Mouse (Mus musculus): ENCODE measurements around the gene Cutal. TPM values are rescaled to one million over a fixed set of nuclear protein-coding genes. Genes with fewer than 3 reads are reported as not detected.

The Cutal gene
- polyA plus RNA-seq, 1 experiment from 2014 or later: 10.1 TPM

GRCm38 (mm10) chr2:34937460-34937859 lies 63.3 kb downstream of the Cutal start:
- H3K27ac ChIP-seq: no peak overlapping the region
- H3K36me3 ChIP-seq: no peaks in the 10 kb centered on the region
- H3K4me1 ChIP-seq: peaks cover 23% of the 10 kb centered on the region
- no peak for ATAC-seq (replicated peaks; ENCODE audit: low FRiP score)
- H3K9ac ChIP-seq: no peak overlapping the region
- no peaks in the 10 kb centered on the region for H3K9me3 ChIP-seq (replicated peaks)
- WGBS: 11% methylated on average over 5 of the region's 5 CpGs
- no peak overlapping the region for H3K4me3 ChIP-seq (replicated peaks)
- no peak overlapping the region for H3K4me2 ChIP-seq
- H3K27me3 ChIP-seq: no peaks in the 10 kb centered on the region

GRCm38 (mm10) chr2:34938269-34939208 lies 64.3 kb downstream of the Cutal start:
- Histone ChIP-seq H3K27ac (no peak overlapping the region), H3K9ac (no peak overlapping the region), H3K4me1 (peaks cover 24% of the 10 kb centered on the region), H3K9me3 (replicated peaks) (no peaks in the 10 kb centered on the region), H3K36me3 (no peaks in the 10 kb centered on the region), H3K4me3 (replicated peaks) (no peak overlapping the region), H3K4me2 (no peak overlapping the region), H3K27me3 (no peaks in the 10 kb centered on the region)
- WGBS: 69% methylated on average over 8 of the region's 8 CpGs
- ATAC-seq (replicated peaks; ENCODE audit: low FRiP score): no peak

- H3K4me2 ChIP-seq: no peak overlapping the region
- WGBS: 80% methylated on average over 5 of the region's 5 CpGs
- H3K4me1 ChIP-seq: peaks cover 36% of the 10 kb centered on the region
- no peak overlapping the region for H3K9ac ChIP-seq
- H3K9me3 ChIP-seq (replicated peaks): no peaks in the 10 kb centered on the region
- H3K27me3 ChIP-seq: no peaks in the 10 kb centered on the region
- no peaks in the 10 kb centered on the region for H3K36me3 ChIP-seq
- no peak overlapping the region for H3K4me3 ChIP-seq (replicated peaks)
- ATAC-seq (replicated peaks; ENCODE audit: low FRiP score): no peak
- no peak overlapping the region for H3K27ac ChIP-seq
These were observed 66.0 kb downstream of the Cutal start for GRCm38 (mm10) chr2:34940246-34940645.

GRCm38 (mm10) chr2:34941061-34941675 lies 67.0 kb downstream of the Cutal start:
- Histone ChIP-seq H3K36me3 (no peaks in the 10 kb centered on the region), H3K27ac (no peak overlapping the region), H3K4me3 (replicated peaks) (no peak overlapping the region), H3K9ac (no peak overlapping the region), H3K4me1 (peaks cover 36% of the 10 kb centered on the region), H3K9me3 (replicated peaks) (no peaks in the 10 kb centered on the region), H3K27me3 (no peaks in the 10 kb centered on the region), H3K4me2 (no peak overlapping the region)
- 79% methylated on average over 11 of the region's 11 CpGs for WGBS
- ATAC-seq (replicated peaks; ENCODE audit: low FRiP score): no peak

Other genes starting within 250 kb of the Cutal start
- 81.3 and 84.6 TPM in 2 replicates for gene Gapvd1, start 119.2 kb upstream of the Cutal start, polyA plus RNA-seq (2015; fragmentation: Nextera tagmentation; extraction: Ambion mirVana)
- 989 and 1,038 TPM in 2 replicates for gene Hspa5, start 102.4 kb upstream of the Cutal start, polyA plus RNA-seq (2015; fragmentation: Nextera tagmentation; extraction: Ambion mirVana)
- 36.3 and 42.8 TPM in 2 replicates for gene Rabepk, start 74.5 kb upstream of the Cutal start, polyA plus RNA-seq (2015; fragmentation: Nextera tagmentation; extraction: Ambion mirVana)
- gene Fbxw2, start 48.1 kb upstream of the Cutal start, polyA plus RNA-seq (2015; fragmentation: Nextera tagmentation; extraction: Ambion mirVana): 79.3 and 82.0 TPM in 2 replicates
- 0.16 TPM in 1 of 2 replicates, not detected in the other for gene Gm34653, start 41.4 kb upstream of the Cutal start, polyA plus RNA-seq (2015; fragmentation: Nextera tagmentation; extraction: Ambion mirVana)
- gene Psmd5, start 572 bp downstream of the Cutal start, polyA plus RNA-seq (2015; fragmentation: Nextera tagmentation; extraction: Ambion mirVana): 116 and 128 TPM in 2 replicates
- 24.6 and 26.3 TPM in 2 replicates for gene Phf19, start 39.6 kb downstream of the Cutal start, polyA plus RNA-seq (2015; fragmentation: Nextera tagmentation; extraction: Ambion mirVana)
- gene Traf1, start 87.4 kb downstream of the Cutal start, polyA plus RNA-seq (2015; fragmentation: Nextera tagmentation; extraction: Ambion mirVana): 23.2 and 25.4 TPM in 2 replicates
- gene Hc, start 187.0 kb downstream of the Cutal start, polyA plus RNA-seq (2015; fragmentation: Nextera tagmentation; extraction: Ambion mirVana): 0.67 and 1.5 TPM in 2 replicates
- 0.58 and 1.2 TPM in 2 replicates for gene AI182371, start 227.1 kb downstream of the Cutal start, polyA plus RNA-seq (2015; fragmentation: Nextera tagmentation; extraction: Ambion mirVana)
- 26.2 and 26.6 TPM in 2 replicates for gene Cntrl, start 235.1 kb downstream of the Cutal start, polyA plus RNA-seq (2015; fragmentation: Nextera tagmentation; extraction: Ambion mirVana)